Mouse (Mus musculus): ENCODE results near the gene Hist1h2bc.

DNA sequence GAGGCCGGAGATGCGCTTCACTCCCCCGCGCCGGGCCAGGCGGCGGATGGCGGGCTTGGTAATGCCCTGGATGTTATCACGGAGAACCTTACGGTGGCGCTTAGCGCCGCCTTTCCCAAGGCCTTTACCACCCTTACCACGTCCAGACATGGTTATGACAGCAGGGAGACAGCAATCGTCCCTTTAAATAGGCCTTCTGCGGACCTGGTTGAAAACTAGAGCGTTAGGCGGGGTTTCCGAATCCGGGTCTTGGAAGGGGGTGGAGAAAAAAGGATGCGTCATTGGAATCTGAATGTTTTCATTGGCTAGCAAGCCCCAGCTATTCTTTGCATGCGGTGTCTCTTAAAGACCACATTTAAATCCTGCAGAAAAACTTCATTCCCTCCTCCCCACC, 14.3 kb downstream of the Hist1h2bc start, which contains the start of gene Hist1h4c:
- TF ChIP-seq POLR2A (IDR thresholded peaks at IDR 0.05; ENCODE audit: low read depth, low read length) (peak; percentile 100), CTCF (IDR thresholded peaks at IDR 0.05; ENCODE audit: borderline replicate concordance, insufficient read depth, low read length) (no peak)

Measured in embryonic fibroblast, embryonic 13.5 days (primary cell).